Mouse (Mus musculus) stomach, embryonic 16.5 days (tissue): Measurements from ENCODE around the gene Pfdn5. TPM values are rescaled to one million over a fixed set of nuclear protein-coding genes. Genes with fewer than 3 reads are reported as not detected.

ENCODE experiments used
- ATAC-seq: fragments of 200-750 bp; cut with Nextera tagmentation; 2 replicates; pipeline ENCODE4 v1.8.0; 2017; ENCODE audit warnings: moderate number of reproducible peaks, moderate TSS enrichment; ENCODE audit not compliant: insufficient read depth, low FRiP score
- H3K27ac ChIP-seq: fragments of 300-500 bp; sonication (generic); 2 replicates; pipeline ENCODE4 v1.5.1; 2014; ENCODE audit warnings: low read length
- H3K27me3 ChIP-seq: fragments of 300-500 bp; sonication (generic); 2 replicates; pipeline ENCODE4 v1.6.1; 2014; ENCODE audit warnings: low read length, control low read depth, mixed read lengths; ENCODE audit not compliant: control insufficient read depth, insufficient read depth
- H3K36me3 ChIP-seq: fragments of 300-500 bp; sonication (generic); 2 replicates; pipeline ENCODE4 v1.6.1; 2014; ENCODE audit warnings: low read length; ENCODE audit not compliant: control insufficient read depth, insufficient read depth
- H3K4me1 ChIP-seq: fragments of 300-500 bp; sonication (generic); 2 replicates; pipeline ENCODE4 v1.6.1; 2014; ENCODE audit warnings: low read length, control low read depth, mixed read lengths; ENCODE audit not compliant: control insufficient read depth, insufficient read depth
- H3K4me2 ChIP-seq: fragments of 300-500 bp; sonication (generic); 2 replicates; pipeline ENCODE4 v1.6.1; 2014; ENCODE audit warnings: low read depth, low read length, mixed read lengths
- H3K4me3 ChIP-seq: fragments of 300-500 bp; sonication (generic); replicated peaks from 2 replicates; pipeline ENCODE4 v1.5.1; 2014; ENCODE audit warnings: mild to moderate bottlenecking, low read length
- H3K9ac ChIP-seq: fragments of 300-500 bp; sonication (generic); 2 replicates; pipeline ENCODE4 v1.6.1; 2014; ENCODE audit warnings: low read length
- H3K9me3 ChIP-seq: fragments of 300-500 bp; sonication (generic); replicated peaks from 2 replicates; pipeline ENCODE4 v1.6.1; 2016; ENCODE audit warnings: low read length, control low read depth; ENCODE audit not compliant: control insufficient read depth
- WGBS: fragments of 180-500 bp; shearing (Covaris S2); extraction: QIAGEN DNeasy Blood & Tissue Kit; methylation state at CpG from one replicate; pipeline ENCODE4 v1.1.7; 2014; 5-methylcytosine and 5-hydroxymethylcytosine counted together
- polyA plus RNA-seq: library from polyadenylated mRNA; unstranded; fragments of >200 nt; fragmentation: Nextera tagmentation; extraction: Ambion mirVana; gene quantifications from 2 replicates; pipeline ENCODE4 v1.2.1, GENCODE M21; 2015

The Pfdn5 gene
- polyA plus RNA-seq, 1 experiment from 2014 or later: 321 TPM

DNA sequence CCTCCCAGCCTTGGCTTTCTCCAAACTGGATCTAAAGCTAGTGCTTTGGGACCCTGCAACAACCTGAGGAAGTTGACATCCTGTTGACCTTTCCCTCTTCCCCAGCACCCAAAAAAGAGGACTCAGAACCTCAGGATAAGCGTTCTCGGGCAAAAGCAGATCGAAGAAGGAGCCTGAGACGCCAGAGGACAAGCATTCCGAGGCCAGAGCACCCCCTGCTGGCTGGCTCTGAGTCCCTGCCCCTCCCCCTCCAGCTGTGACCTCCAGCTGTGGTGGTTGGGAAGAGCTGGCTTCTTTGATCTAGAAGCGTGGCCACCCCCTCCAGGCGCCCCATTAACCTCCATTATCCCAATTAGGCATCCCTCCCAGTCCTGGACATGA, 51.2 kb downstream of the Pfdn5 start:
- ATAC-seq: peak; percentile 79
- Histone ChIP-seq H3K36me3 (no peaks in the 10 kb centered on the region), H3K9ac (peak overlapping the region; percentile 82), H3K9me3 (no peaks in the 10 kb centered on the region), H3K4me3 (peak overlapping the region; percentile 73), H3K4me1 (peaks cover 14% of the 10 kb centered on the region), H3K27ac (peak overlapping the region; percentile 75), H3K4me2 (peak overlapping the region; percentile 99), H3K27me3 (no peaks in the 10 kb centered on the region)
- WGBS: 0% methylated on average over 7 of the region's 7 CpGs

GRCm38 (mm10) chr15:102377810-102378262, 51.9 kb downstream of the Pfdn5 start:
- peak; percentile 37; the same call in 1 of the 2 replicates for ATAC-seq

More at GRCm38 (mm10) chr15:102377810-102378262, 51.9 kb downstream of the Pfdn5 start:
- H3K9ac ChIP-seq: peak overlapping the region; percentile 40
- H3K36me3 ChIP-seq: no peaks in the 10 kb centered on the region
- H3K27ac ChIP-seq: peak overlapping the region; percentile 36
- H3K27me3 ChIP-seq: no peaks in the 10 kb centered on the region
- no peaks in the 10 kb centered on the region for H3K9me3 ChIP-seq
- 0 out of 2 replicates have a peak overlapping the region, but pooled peaks have one; percentile 73 for H3K4me3 ChIP-seq
- H3K4me1 ChIP-seq: peaks cover 14% of the 10 kb centered on the region
- H3K4me2 ChIP-seq: peak overlapping the region; percentile 99
- WGBS: 12% methylated on average over 10 of the region's 10 CpGs

Other genes starting within 250 kb of the Pfdn5 start
- 41.2 and 43.0 TPM in 2 replicates for gene Tns2, start 225.7 kb upstream of the Pfdn5 start, polyA plus RNA-seq
- gene Spryd3, start 189.9 kb upstream of the Pfdn5 start, polyA plus RNA-seq: 29.2 and 35.0 TPM in 2 replicates
- 18.5 and 21.2 TPM in 2 replicates for gene Igfbp6, start 181.8 kb upstream of the Pfdn5 start, polyA plus RNA-seq
- gene Soat2, start 175.6 kb upstream of the Pfdn5 start, polyA plus RNA-seq: 5.4 and 6.2 TPM in 2 replicates
- 46.0 and 49.6 TPM in 2 replicates for gene Zfp740, start 122.9 kb upstream of the Pfdn5 start, polyA plus RNA-seq
- 47.3 and 50.9 TPM in 2 replicates for gene Csad, start 121.4 kb upstream of the Pfdn5 start, polyA plus RNA-seq
- gene Itgb7, start 94.2 kb upstream of the Pfdn5 start, polyA plus RNA-seq: 5.6 and 6.3 TPM in 2 replicates
- 41.2 and 48.6 TPM in 2 replicates for gene Rarg, start 68.6 kb upstream of the Pfdn5 start, polyA plus RNA-seq
- 0.16 and 0.28 TPM in 2 replicates for gene Gm9918, start 55.6 kb upstream of the Pfdn5 start, polyA plus RNA-seq
- gene Mfsd5, start 46.7 kb upstream of the Pfdn5 start, polyA plus RNA-seq: 71.5 and 83.5 TPM in 2 replicates
- 17.9 and 21.9 TPM in 2 replicates for gene Espl1, start 29.9 kb upstream of the Pfdn5 start, polyA plus RNA-seq
- gene Myg1, start 5.6 kb downstream of the Pfdn5 start, polyA plus RNA-seq: 80.7 and 81.8 TPM in 2 replicates
- gene Aaas, start 24.7 kb downstream of the Pfdn5 start, polyA plus RNA-seq: 55.4 and 57.0 TPM in 2 replicates
- gene Sp7, start 41.1 kb downstream of the Pfdn5 start, polyA plus RNA-seq: 1.3 TPM in 2 replicates
- gene Sp1, start 80.0 kb downstream of the Pfdn5 start, polyA plus RNA-seq: 9.5 and 10.3 TPM in 2 replicates
- 0.68 and 2.5 TPM in 2 replicates for gene Amhr2, start 119.3 kb downstream of the Pfdn5 start, polyA plus RNA-seq
- 131 and 157 TPM in 2 replicates for gene Prr13, start 132.9 kb downstream of the Pfdn5 start, polyA plus RNA-seq
- gene Pcbp2, start 144.4 kb downstream of the Pfdn5 start, polyA plus RNA-seq: 166 TPM in 2 replicates
- gene Gm10337, start 177.6 kb downstream of the Pfdn5 start, polyA plus RNA-seq: not detected in 2 replicates
- gene Map3k12, start 190.9 kb downstream of the Pfdn5 start, polyA plus RNA-seq: 14.3 and 15.1 TPM in 2 replicates
- 84.0 and 87.0 TPM in 2 replicates for gene Tarbp2, start 192.1 kb downstream of the Pfdn5 start, polyA plus RNA-seq
- 2.0 and 3.6 TPM in 2 replicates for gene Npff, start 198.8 kb downstream of the Pfdn5 start, polyA plus RNA-seq